Mouse (Mus musculus): ENCODE data around the gene Olfr1002. TPM values are rescaled to one million over a fixed set of nuclear protein-coding genes. Genes with fewer than 3 reads are reported as not detected.
"Not testable (repeated sequence)": the region's sequence is repeated elsewhere in the genome, so short reads cannot be mapped to it uniquely, and the experiment has no call there.

Gene Olfr1002
- total and polyA plus RNA-seq, 3 experiments, result not detected

DNA sequence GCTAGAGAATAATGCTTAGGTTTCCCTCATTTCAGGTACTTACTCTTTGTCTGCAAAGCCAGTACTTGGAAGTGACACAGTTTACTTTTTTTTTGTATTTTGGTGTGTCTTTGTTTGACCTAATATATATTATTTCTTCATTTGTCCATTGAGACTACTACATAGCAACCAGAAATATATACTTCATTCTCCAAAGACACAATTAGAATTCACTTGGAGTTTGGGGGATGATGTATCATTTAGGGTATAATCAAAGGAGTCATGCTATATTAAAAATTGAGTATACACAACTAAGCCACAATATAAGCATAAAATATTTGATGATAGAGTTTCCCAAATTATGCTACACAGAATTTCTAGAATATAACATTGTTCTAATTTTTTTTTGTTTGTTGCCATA is 28.2 kb upstream of the Olfr1002 start, which contains the start of gene Olfr1006:
TSS of gene Olfr1006 (minus strand) at position 101 of the 400 bp plus-strand sequence.
- H3K4me3 ChIP-seq (ENCODE audit: control insufficient read depth in 1 of 2, insufficient read depth in 1 of 2, low read depth in 2 of 2, low read length in 2 of 2), result no peak within 1 kb of the TSS
- H3K36me3 ChIP-seq (ENCODE audit: control insufficient read depth in 1 of 2, insufficient read depth in 2 of 2, low read length in 2 of 2), result no peaks in the 10 kb centered on the region
- H3K79me2 ChIP-seq (ENCODE audit: control insufficient read depth, insufficient read depth, low read length, poor library complexity), result no peaks in the 10 kb centered on the region
- H3K9ac ChIP-seq (ENCODE audit: control insufficient read depth, low read depth, low read length, poor library complexity, severe bottlenecking), result no peak within 1 kb of the TSS
- H3K9me3 ChIP-seq (replicated peaks; ENCODE audit: insufficient read depth, low read length), result no peaks in the 10 kb centered on the region
- H3K27me3 ChIP-seq (ENCODE audit: control insufficient read depth in 1 of 2, insufficient read depth in 2 of 2, low read length in 2 of 2), result no peaks in the 10 kb centered on the region
- no peak within 1 kb of the TSS for H3K27ac ChIP-seq (ENCODE audit: control insufficient read depth, low read depth, low read length)
- H3K4me1 ChIP-seq (ENCODE audit: control insufficient read depth in 1 of 2, insufficient read depth in 2 of 2, low read length in 2 of 2), result no peaks in the 10 kb centered on the region
- TF ChIP-seq MAX (IDR thresholded peaks at IDR 0.05; ENCODE audit: low read length) (no peak), MEF2A (IDR thresholded peaks at IDR 0.05; ENCODE audit: extremely low read depth, insufficient replicate concordance, low read depth, low read length, poor library complexity, severe bottlenecking) (no peak), TAL1 (IDR thresholded peaks at IDR 0.05; ENCODE audit: low read length) (no peak), RAD21 (IDR thresholded peaks at IDR 0.05; ENCODE audit: low read depth, low read length) (no peak), JUND (IDR thresholded peaks at IDR 0.05; ENCODE audit: low read depth, low read length) (no peak), ZKSCAN1 (IDR thresholded peaks at IDR 0.05; ENCODE audit: low read depth, low read length) (no peak), MXI1 (IDR thresholded peaks at IDR 0.05; ENCODE audit: low read depth, low read length) (no peak), KAT2A (conservative IDR thresholded peaks at IDR 0.05; ENCODE audit: low read depth, low read length) (no peak), POLR2AphosphoS2 (IDR thresholded peaks at IDR 0.05; ENCODE audit: low read length) (no peak), EP300 (IDR thresholded peaks at IDR 0.05; ENCODE audit: low read depth in 1 of 2, low read length in 2 of 2) (no peak), UBTF (IDR thresholded peaks at IDR 0.05; ENCODE audit: borderline replicate concordance, insufficient read depth, low read depth, low read length) (no peak), BHLHE40 (IDR thresholded peaks at IDR 0.05; ENCODE audit: borderline replicate concordance, low read depth, low read length) (no peak), CHD1 (IDR thresholded peaks at IDR 0.05; ENCODE audit: low read depth, low read length) (no peak), MYC (IDR thresholded peaks at IDR 0.05; ENCODE audit: low read depth, low read length) (no peak), ZNF384 (IDR thresholded peaks at IDR 0.05; ENCODE audit: low read depth, low read length) (no peak)
- DNase-seq (ENCODE audit: low read depth, low spot score), result no peak

DNA sequence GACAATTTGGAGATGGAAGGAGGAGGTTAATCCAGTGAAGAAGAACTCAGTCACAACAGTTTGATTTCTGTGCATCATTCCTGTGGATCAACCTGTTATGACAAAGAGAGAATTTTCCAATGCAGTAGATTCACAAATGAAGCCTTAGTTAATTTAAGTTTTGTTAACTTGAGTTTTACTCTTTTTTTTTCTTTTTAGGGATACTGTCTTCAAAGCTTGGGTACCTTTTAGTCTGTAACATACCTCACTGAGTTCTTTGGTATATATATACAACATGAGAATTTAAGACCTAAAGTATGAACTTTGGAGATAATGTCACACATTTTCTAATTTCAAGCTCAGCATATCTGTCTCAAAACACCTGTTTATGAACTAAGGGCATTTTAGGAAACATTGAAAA is 13.9 kb upstream of the Olfr1002 start, which contains the start of gene Olfr154:
TSS of gene Olfr154 (minus strand) at position 101 of the 400 bp plus-strand sequence.
- H3K4me1 ChIP-seq (ENCODE audit: control insufficient read depth in 1 of 2, insufficient read depth in 2 of 2, low read length in 2 of 2); H3K4me3 ChIP-seq (ENCODE audit: control insufficient read depth in 1 of 2, insufficient read depth in 1 of 2, low read depth in 2 of 2, low read length in 2 of 2); H3K36me3 ChIP-seq (ENCODE audit: control insufficient read depth in 1 of 2, insufficient read depth in 2 of 2, low read length in 2 of 2); H3K79me2 ChIP-seq (ENCODE audit: control insufficient read depth, insufficient read depth, low read length, poor library complexity); H3K27me3 ChIP-seq (ENCODE audit: control insufficient read depth in 1 of 2, insufficient read depth in 2 of 2, low read length in 2 of 2); H3K9me3 ChIP-seq (replicated peaks; ENCODE audit: insufficient read depth, low read length); H3K9ac ChIP-seq (ENCODE audit: control insufficient read depth, low read depth, low read length, poor library complexity, severe bottlenecking); DNase-seq (ENCODE audit: low read depth, low spot score); H3K27ac ChIP-seq (ENCODE audit: control insufficient read depth, low read depth, low read length): not testable (repeated sequence)

DNA sequence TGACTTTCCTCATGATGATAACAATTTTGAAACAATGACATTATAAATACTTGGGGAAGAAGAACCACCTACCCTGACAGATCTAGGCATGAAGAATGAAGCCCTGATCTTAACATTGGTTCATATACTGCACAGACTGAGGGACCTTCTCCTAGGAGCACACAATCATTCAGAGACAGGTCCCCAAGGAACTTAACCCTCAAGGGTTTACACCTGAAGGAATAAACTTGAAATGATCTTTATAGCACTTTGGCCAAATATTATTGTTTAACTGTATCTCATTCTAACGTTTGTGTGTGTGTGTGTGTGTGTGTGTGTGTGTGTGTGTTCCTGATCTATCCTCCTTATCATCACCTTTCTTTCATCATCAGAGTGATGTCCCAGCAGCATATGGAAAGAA is 38.7 kb downstream of the Olfr1002 start, which contains the start of gene Olfr1000:
TSS of gene Olfr1000 (minus strand) at position 101 of the 400 bp plus-strand sequence.
- Histone ChIP-seq H3K9ac (ENCODE audit: control insufficient read depth, low read depth, low read length, poor library complexity, severe bottlenecking) (no peak within 1 kb of the TSS), H3K27ac (ENCODE audit: control insufficient read depth, low read depth, low read length) (no peak within 1 kb of the TSS), H3K4me1 (ENCODE audit: control insufficient read depth in 1 of 2, insufficient read depth in 2 of 2, low read length in 2 of 2) (no peaks in the 10 kb centered on the region), H3K4me3 (ENCODE audit: control insufficient read depth in 1 of 2, insufficient read depth in 1 of 2, low read depth in 2 of 2, low read length in 2 of 2) (no peak within 1 kb of the TSS), H3K36me3 (ENCODE audit: control insufficient read depth in 1 of 2, insufficient read depth in 2 of 2, low read length in 2 of 2) (no peaks in the 10 kb centered on the region), H3K27me3 (ENCODE audit: control insufficient read depth in 1 of 2, insufficient read depth in 2 of 2, low read length in 2 of 2) (no peaks in the 10 kb centered on the region), H3K79me2 (ENCODE audit: control insufficient read depth, insufficient read depth, low read length, poor library complexity) (no peaks in the 10 kb centered on the region), H3K9me3 (replicated peaks; ENCODE audit: insufficient read depth, low read length) (no peaks in the 10 kb centered on the region)
- no peak for DNase-seq (ENCODE audit: low read depth, low spot score)
- TF ChIP-seq ZKSCAN1 (IDR thresholded peaks at IDR 0.05; ENCODE audit: low read depth, low read length) (no peak), GABPA (IDR thresholded peaks at IDR 0.05; ENCODE audit: low read depth, low read length) (no peak), SIN3A (IDR thresholded peaks at IDR 0.05; ENCODE audit: low read length) (no peak), POLR2A (IDR thresholded peaks at IDR 0.05; ENCODE audit: control insufficient read depth in 1 of 2, insufficient read depth in 1 of 2, low read depth in 1 of 2, low read length in 2 of 2, poor library complexity in 1 of 2) (no peak), GATA1 (IDR thresholded peaks at IDR 0.05; ENCODE audit: low read depth, low read length) (no peak), TBP (IDR thresholded peaks at IDR 0.05; ENCODE audit: low read depth, low read length) (no peak), ZC3H11A (IDR thresholded peaks at IDR 0.05; ENCODE audit: low read depth, low read length) (no peak), SMC3 (IDR thresholded peaks at IDR 0.05; ENCODE audit: low read depth, low read length) (no peak), NELFE (IDR thresholded peaks at IDR 0.05; ENCODE audit: low read depth, low read length) (no peak), CHD2 (IDR thresholded peaks at IDR 0.05; ENCODE audit: low read length) (no peak), MEF2A (IDR thresholded peaks at IDR 0.05; ENCODE audit: extremely low read depth, insufficient replicate concordance, low read depth, low read length, poor library complexity, severe bottlenecking) (no peak), JUND (IDR thresholded peaks at IDR 0.05; ENCODE audit: low read depth, low read length) (no peak), RAD21 (IDR thresholded peaks at IDR 0.05; ENCODE audit: low read depth, low read length) (no peak), POLR2AphosphoS5 (IDR thresholded peaks at IDR 0.05; ENCODE audit: borderline replicate concordance, low read depth, low read length) (no peak), TCF12 (IDR thresholded peaks at IDR 0.05; ENCODE audit: low read depth, low read length) (no peak), USF2 (IDR thresholded peaks at IDR 0.05; ENCODE audit: borderline replicate concordance in 1 of 2, insufficient read depth in 1 of 2, low read depth in 1 of 2, low read length in 2 of 2) (no peak)
